Mouse (Mus musculus) CD8-positive naive resting alpha-beta T cell, adult 57 days (primary cell): Measurements from ENCODE around the gene Castor2. TPM values are rescaled to one million over a fixed set of nuclear protein-coding genes. Genes with fewer than 3 reads are reported as not detected.

Experiments used
- total RNA-seq: library from RNA; stranded (reverse); gene quantifications from one replicate; pipeline ENCODE4 v1.2.4, GENCODE M21; 2023

Castor2 gene
- total RNA-seq, result 10.5 TPM

GRCm38 (mm10) chr5:134099496-134100211 lies at the start of gene Castor2:
Gene Castor2 (plus strand): TSS chr5:134099711.

GRCm38 (mm10) chr5:134176169-134176881 lies 76.8 kb downstream of the Castor2 start, which contains the start of gene Rcc1l:
Gene Rcc1l (minus strand): TSS chr5:134176774.

GRCm38 (mm10) chr5:134183880-134184808 lies 84.6 kb downstream of the Castor2 start, which contains the start of gene Gtf2ird2:
Gene Gtf2ird2 (plus strand): TSS chr5:134184019.

Other genes with a start within 250 kb of the Castor2 start
- gene Rcc1l, start 77.1 kb downstream of the Castor2 start, total RNA-seq, result 30.6 TPM
- gene Gtf2ird2, start 84.3 kb downstream of the Castor2 start, total RNA-seq, result 23.2 TPM
- 38.6 TPM for gene Ncf1, start 129.9 kb downstream of the Castor2 start, total RNA-seq
- 241 TPM for gene Gtf2i, start 215.0 kb downstream of the Castor2 start, total RNA-seq